Mouse (Mus musculus) urinary bladder, postnatal 14 days (tissue): ENCODE results near the gene Spg21.

Source experiments
- DNase-seq: peaks from one replicate; pipeline ENCODE4 v3.0.0; 2021; ENCODE audit warnings: low spot score

The Spg21 gene

GRCm38 (mm10) chr9:65479158-65479557 lies 18.4 kb downstream of the Spg21 start:
- no peak for DNase-seq

GRCm38 (mm10) chr9:65480071-65480470 lies 19.3 kb downstream of the Spg21 start:
- no peak for DNase-seq

- DNase-seq: no peak
These were observed 30.7 kb downstream of the Spg21 start for GRCm38 (mm10) chr9:65491476-65491875.

- DNase-seq: no peak
These were observed 31.6 kb downstream of the Spg21 start for GRCm38 (mm10) chr9:65492351-65492750.

- DNase-seq: peak; percentile 25
These were observed 32.1 kb downstream of the Spg21 start for GRCm38 (mm10) chr9:65492851-65493250.

- no peak for DNase-seq
These were observed 41.4 kb downstream of the Spg21 start for GRCm38 (mm10) chr9:65502146-65502545.

GRCm38 (mm10) chr9:65502721-65503505 lies 42.2 kb downstream of the Spg21 start:
- DNase-seq: peak; percentile 49

GRCm38 (mm10) chr9:65508449-65508848 lies 47.7 kb downstream of the Spg21 start:
- DNase-seq: peak; percentile 35

- DNase-seq: peak; percentile 73
These were observed 51.8 kb downstream of the Spg21 start for GRCm38 (mm10) chr9:65512520-65512919.

GRCm38 (mm10) chr9:65514431-65514830 lies 53.7 kb downstream of the Spg21 start:
- no peak for DNase-seq

GRCm38 (mm10) chr9:65514851-65515261 lies 54.1 kb downstream of the Spg21 start:
- DNase-seq: no peak

GRCm38 (mm10) chr9:65519807-65520504 lies 59.2 kb downstream of the Spg21 start, which contains the start of gene Ankdd1a:
Gene Ankdd1a, minus strand, starts transcription at chr9:65520193.
- DNase-seq: no peak

- DNase-seq: no peak
These were observed 59.7 kb downstream of the Spg21 start for GRCm38 (mm10) chr9:65520505-65520876.

- DNase-seq: peak; percentile 81
These were observed 63.0 kb downstream of the Spg21 start for GRCm38 (mm10) chr9:65523611-65524364.

GRCm38 (mm10) chr9:65525445-65526195 lies 64.9 kb downstream of the Spg21 start:
- DNase-seq: no peak

GRCm38 (mm10) chr9:65528417-65529038 lies 67.8 kb downstream of the Spg21 start:
- DNase-seq: no peak

- DNase-seq: no peak
These were observed 68.9 kb downstream of the Spg21 start for GRCm38 (mm10) chr9:65529659-65530058.

GRCm38 (mm10) chr9:65531283-65531682 lies 70.5 kb downstream of the Spg21 start:
- DNase-seq: no peak

GRCm38 (mm10) chr9:65532986-65533385 lies 72.2 kb downstream of the Spg21 start:
- DNase-seq: no peak

GRCm38 (mm10) chr9:65534111-65534510 lies 73.4 kb downstream of the Spg21 start:
- no peak for DNase-seq

- DNase-seq: no peak
These were observed 74.5 kb downstream of the Spg21 start for GRCm38 (mm10) chr9:65535191-65535722.
